Mouse (Mus musculus): ENCODE results near the gene Bbs5. TPM values are rescaled to one million over a fixed set of nuclear protein-coding genes. Genes with fewer than 3 reads are reported as not detected.

Gene Bbs5
- total and polyA plus RNA-seq, 2 experiments from 2014 or later = 13.3 to 26.1 TPM

GRCm38 (mm10) chr2:69712981-69713625 is 66.1 kb downstream of the Bbs5 start, which contains the start of gene Fastkd1:
TSS of gene Fastkd1 (minus strand) at chr2:69713516.
- H3K27ac ChIP-seq = peak within 1 kb of the TSS; percentile 86
- DNase-seq (ENCODE audit: low spot score) = peak; percentile 94
- peak within 1 kb of the TSS; percentile 75 for H3K4me2 ChIP-seq (ENCODE audit: low read depth, low read length)
- no peaks in the 10 kb centered on the region for H3K36me3 ChIP-seq (ENCODE audit: insufficient read depth, low read length)
- no peak for TF ChIP-seq CTCF (IDR thresholded peaks at IDR 0.05; ENCODE audit: low read depth)
- no peaks in the 10 kb centered on the region for H3K9me3 ChIP-seq (ENCODE audit: low read length)
- H3K9ac ChIP-seq (replicated peaks; ENCODE audit: low read length) = peak within 1 kb of the TSS; percentile 80
- H3K4me3 ChIP-seq (ENCODE audit: low read length) = peak within 1 kb of the TSS; percentile 90
- under 1% methylated on average over 39 of the region's 39 CpGs for WGBS
- peak; percentile 99 for ATAC-seq
- H3K27me3 ChIP-seq (ENCODE audit: insufficient read depth, low read length) = no peaks in the 10 kb centered on the region
- no peaks in the 10 kb centered on the region for H3K4me1 ChIP-seq (ENCODE audit: insufficient read depth, low read length)

DNA sequence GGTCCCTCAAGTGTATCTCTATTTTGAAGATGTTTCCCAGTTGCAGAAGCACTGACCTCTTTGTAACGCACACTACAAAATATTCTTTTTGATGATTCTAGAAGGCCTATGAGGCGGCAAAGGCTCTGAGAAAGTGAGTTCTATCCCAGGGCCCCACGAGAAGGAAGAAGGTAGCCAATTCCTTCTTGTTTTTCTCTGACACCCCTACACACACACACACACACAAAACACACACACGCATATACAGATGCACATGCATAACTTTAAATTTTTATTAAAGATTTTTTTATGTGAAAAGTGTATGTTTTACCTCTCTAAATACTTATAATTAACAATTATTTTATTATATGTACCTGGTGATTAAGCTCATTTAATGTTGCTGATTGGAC is 66.6 kb downstream of the Bbs5 start:
- Histone ChIP-seq H3K27ac (no peak overlapping the region), H3K4me3 (ENCODE audit: low read length) (peak overlapping the region; percentile 90), H3K9ac (replicated peaks; ENCODE audit: low read length) (no peak overlapping the region), H3K27me3 (ENCODE audit: insufficient read depth, low read length) (no peaks in the 10 kb centered on the region), H3K4me1 (ENCODE audit: insufficient read depth, low read length) (no peaks in the 10 kb centered on the region), H3K4me2 (ENCODE audit: low read depth, low read length) (peak overlapping the region; percentile 75), H3K36me3 (ENCODE audit: insufficient read depth, low read length) (no peaks in the 10 kb centered on the region), H3K9me3 (ENCODE audit: low read length) (no peaks in the 10 kb centered on the region)
- DNase-seq (ENCODE audit: low spot score) (no peak), ATAC-seq (no peak; the same call in 1 of the 2 replicates)
- WGBS = 29% methylated on average over 4 of the region's 4 CpGs
- TF ChIP-seq CTCF (IDR thresholded peaks at IDR 0.05; ENCODE audit: low read depth) = no peak

DNA sequence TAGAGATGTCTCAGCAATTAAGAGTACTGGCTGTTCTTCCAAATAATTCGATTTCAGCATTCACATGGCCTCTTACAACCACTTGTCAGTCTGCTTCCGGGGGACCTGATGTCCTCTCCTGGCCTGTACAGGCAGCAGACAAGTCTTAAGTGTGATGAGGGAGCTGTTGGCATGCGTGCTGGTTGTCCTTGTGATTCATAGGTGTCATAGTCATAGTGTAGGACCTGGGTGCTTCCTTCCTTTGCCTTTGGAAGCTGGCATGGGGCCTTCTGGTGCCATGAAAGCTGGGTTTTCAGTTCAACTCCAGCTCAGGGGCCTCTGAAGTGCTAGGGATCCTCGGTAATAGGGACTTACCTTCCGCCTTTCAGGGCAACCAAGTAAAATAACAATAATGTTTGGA is 67.2 kb downstream of the Bbs5 start:
- no peak for TF ChIP-seq CTCF (IDR thresholded peaks at IDR 0.05; ENCODE audit: low read depth)
- no peak overlapping the region for H3K9ac ChIP-seq (replicated peaks; ENCODE audit: low read length)
- H3K9me3 ChIP-seq (ENCODE audit: low read length) = no peaks in the 10 kb centered on the region
- ATAC-seq (no peak), DNase-seq (ENCODE audit: low spot score) (no peak)
- no peak overlapping the region for H3K4me2 ChIP-seq (ENCODE audit: low read depth, low read length)
- H3K4me3 ChIP-seq (ENCODE audit: low read length) = no peak overlapping the region
- H3K4me1 ChIP-seq (ENCODE audit: insufficient read depth, low read length) = no peaks in the 10 kb centered on the region
- WGBS = 82% methylated on average over 5 of the region's 5 CpGs
- no peaks in the 10 kb centered on the region for H3K27me3 ChIP-seq (ENCODE audit: insufficient read depth, low read length)
- H3K36me3 ChIP-seq (ENCODE audit: insufficient read depth, low read length) = no peaks in the 10 kb centered on the region
- no peak overlapping the region for H3K27ac ChIP-seq

GRCm38 (mm10) chr2:69716483-69716882 is 69.5 kb downstream of the Bbs5 start:
- H3K9me3 ChIP-seq (ENCODE audit: low read length) = no peaks in the 10 kb centered on the region
- H3K4me3 ChIP-seq (ENCODE audit: low read length) = no peak overlapping the region
- H3K9ac ChIP-seq (replicated peaks; ENCODE audit: low read length) = no peak overlapping the region
- WGBS = 72% methylated on average over 3 of the region's 3 CpGs
- H3K36me3 ChIP-seq (ENCODE audit: insufficient read depth, low read length) = no peaks in the 10 kb centered on the region
- DNase-seq (ENCODE audit: low spot score) (no peak), ATAC-seq (no peak)
- H3K27me3 ChIP-seq (ENCODE audit: insufficient read depth, low read length) = no peaks in the 10 kb centered on the region
- no peaks in the 10 kb centered on the region for H3K4me1 ChIP-seq (ENCODE audit: insufficient read depth, low read length)
- H3K4me2 ChIP-seq (ENCODE audit: low read depth, low read length) = no peak overlapping the region
- TF ChIP-seq CTCF (IDR thresholded peaks at IDR 0.05; ENCODE audit: low read depth) = no peak
- no peak overlapping the region for H3K27ac ChIP-seq

Other genes starting within 250 kb of the Bbs5 start
- gene Lrp2, start 61.1 kb upstream of the Bbs5 start, total RNA-seq (2014; rRNA removed) = 3.9 and 5.4 TPM in 2 replicates
- gene Lrp2, start 61.1 kb upstream of the Bbs5 start, polyA plus RNA-seq (2015; fragmentation: Nextera tagmentation; extraction: Ambion mirVana) = 0.46 and 0.48 TPM in 2 replicates
- gene Klhl41, start 22.9 kb downstream of the Bbs5 start, total RNA-seq (2014; rRNA removed) = 1.3 TPM in 1 of 2 replicates, not detected in the other
- 0.05 and 0.09 TPM in 2 replicates for gene Klhl41, start 22.9 kb downstream of the Bbs5 start, polyA plus RNA-seq (2015; fragmentation: Nextera tagmentation; extraction: Ambion mirVana)
- 17.1 and 18.1 TPM in 2 replicates for gene Fastkd1, start 66.3 kb downstream of the Bbs5 start, total RNA-seq (2014; rRNA removed)
- gene Fastkd1, start 66.3 kb downstream of the Bbs5 start, polyA plus RNA-seq (2015; fragmentation: Nextera tagmentation; extraction: Ambion mirVana) = 10.8 and 12.3 TPM in 2 replicates
- 9.9 and 11.3 TPM in 2 replicates for gene Ppig, start 75.4 kb downstream of the Bbs5 start, total RNA-seq (2014; rRNA removed)
- 125 and 139 TPM in 2 replicates for gene Ppig, start 75.4 kb downstream of the Bbs5 start, polyA plus RNA-seq (2015; fragmentation: Nextera tagmentation; extraction: Ambion mirVana)
- 0.10 TPM in 1 of 2 replicates, not detected in the other for gene Ccdc173, start 142.4 kb downstream of the Bbs5 start, total RNA-seq (2014; rRNA removed)
- 1.7 and 1.9 TPM in 2 replicates for gene Ccdc173, start 142.4 kb downstream of the Bbs5 start, polyA plus RNA-seq (2015; fragmentation: Nextera tagmentation; extraction: Ambion mirVana)
- gene Phospho2, start 142.5 kb downstream of the Bbs5 start, total RNA-seq (2014; rRNA removed) = 14.3 and 19.8 TPM in 2 replicates
- gene Phospho2, start 142.5 kb downstream of the Bbs5 start, polyA plus RNA-seq (2015; fragmentation: Nextera tagmentation; extraction: Ambion mirVana) = 27.6 and 29.7 TPM in 2 replicates
- gene Klhl23, start 174.8 kb downstream of the Bbs5 start, total RNA-seq (2014; rRNA removed) = 104 and 130 TPM in 2 replicates
- gene Klhl23, start 174.8 kb downstream of the Bbs5 start, polyA plus RNA-seq (2015; fragmentation: Nextera tagmentation; extraction: Ambion mirVana) = 71.8 and 83.3 TPM in 2 replicates
- gene Ssb, start 214.4 kb downstream of the Bbs5 start, total RNA-seq (2014; rRNA removed) = 32.2 and 49.2 TPM in 2 replicates
- gene Ssb, start 214.4 kb downstream of the Bbs5 start, polyA plus RNA-seq (2015; fragmentation: Nextera tagmentation; extraction: Ambion mirVana) = 288 and 322 TPM in 2 replicates
- gene Mettl5, start 238.4 kb downstream of the Bbs5 start, total RNA-seq (2014; rRNA removed) = 10.9 and 14.1 TPM in 2 replicates
- 39.4 TPM in 2 replicates for gene Mettl5, start 238.4 kb downstream of the Bbs5 start, polyA plus RNA-seq (2015; fragmentation: Nextera tagmentation; extraction: Ambion mirVana)